Mouse (Mus musculus) bone marrow, adult 2 months (tissue): ENCODE data around the gene Dock2.

ENCODE experiments used
- CTCF ChIP-seq: fragments of 200-500 bp; IDR thresholded peaks from 2 replicates; pipeline ENCODE4 v1.5.1; 2011; ENCODE audit warnings: low read length, control low read depth; ENCODE audit not compliant: control insufficient read depth, insufficient read depth
- POLR2A ChIP-seq: fragments of 200-500 bp; IDR thresholded peaks from 2 replicates; pipeline ENCODE4 v1.6.1; 2011; ENCODE audit warnings: low read depth, mild to moderate bottlenecking, control low read depth, low read length, borderline replicate concordance; ENCODE audit not compliant: control insufficient read depth

- TF ChIP-seq CTCF = no peak
- TF ChIP-seq POLR2A = no peak
These were observed 304.4 kb downstream of the Dock2 start for GRCm38 (mm10) chr11:34479301-34479700.
